ENCODE assay signal across 19 mouse cellular contexts in the genomic region with DNA sequence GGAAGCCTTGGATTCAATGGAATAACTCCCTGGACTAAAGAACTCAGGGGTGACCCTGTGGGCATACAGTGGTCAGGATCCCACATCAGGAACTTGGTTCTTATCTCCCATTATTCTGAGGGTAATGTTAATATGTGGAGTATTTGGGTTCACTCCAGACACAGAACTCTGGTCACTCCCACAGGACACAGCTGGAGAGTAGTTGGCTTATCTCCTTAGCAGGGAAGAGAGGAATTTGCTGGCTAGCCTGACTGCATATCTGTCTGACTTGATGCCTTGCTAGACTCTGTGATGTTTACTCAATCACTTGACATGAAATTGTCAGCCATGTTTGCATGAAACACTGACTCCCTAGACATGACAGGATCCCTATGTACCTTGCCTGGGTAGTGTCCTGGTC. TPM values are rescaled to one million over a fixed set of nuclear protein-coding genes. Genes with fewer than 3 reads are reported as not detected.
DNase-seq lines count a peak whose midpoint lies in the region; ATAC-seq and TF ChIP-seq lines count a peak whose summit lies in the region.
"Had no signal": no experiment of that assay in that cellular context is flagged by ENCODE, and none has a peak within 500 bp of the region (broad histone marks: within the 10 kb centered on the region; RNA-seq: fewer than 3 reads in every experiment).

No protein-coding gene starts in this region.

- DNase-seq in heart, adult 11 months = no peak
- DNase-seq in lung, embryonic 14.5 days = peak; percentile 48
- no peak for DNase-seq in lung, adult 18-20 months
- DNase-seq in lung, postnatal 36 days = peak; percentile 17
- DNase-seq in lung, postnatal 4 days = no peak
- DNase-seq: adrenal gland, adult 8-10 months; adrenal gland, postnatal 36 days; cerebellum, adult 2 months; cerebellum, postnatal 10 days; gastrocnemius, postnatal 36 days; heart, adult 2 months; heart, postnatal 14 days had no signal

- H3K27ac ChIP-seq in heart, embryonic 14.5 days (replicated peaks in 1 of 2; ENCODE audit: control insufficient read depth in 1 of 2, insufficient read depth in 1 of 2, low read depth in 2 of 2, low read length in 2 of 2) = no peak overlapping the region
- no peak overlapping the region for H3K27ac ChIP-seq in lung, embryonic 14.5 days (ENCODE audit: low read depth)
- H3K27ac ChIP-seq: embryonic facial prominence, embryonic 10.5 days; forebrain, embryonic 10.5 days; heart, adult 2 months; hindbrain, embryonic 15.5 days had no signal

- H3K4me1 ChIP-seq in heart, embryonic 14.5 days (ENCODE audit: control insufficient read depth in 2 of 2, insufficient read depth in 2 of 2, low read length in 2 of 2) = peaks cover 3 to 4% of the 10 kb centered on the region in 2 experiments; a peak in 2 of 4 replicates
- H3K4me1 ChIP-seq in lung, embryonic 14.5 days (ENCODE audit: insufficient read depth) = no peaks in the 10 kb centered on the region
- H3K4me1 ChIP-seq: forebrain, embryonic 10.5 days; hindbrain, embryonic 15.5 days had no signal

- H3K4me3 ChIP-seq in heart, embryonic 14.5 days (ENCODE audit: control insufficient read depth in 1 of 2, insufficient read depth in 1 of 2, low read depth in 1 of 2, low read length in 2 of 2) = no peak overlapping the region
- no peak overlapping the region for H3K4me3 ChIP-seq in lung, embryonic 14.5 days (ENCODE audit: low read depth, low read length)
- H3K4me3 ChIP-seq: embryonic facial prominence, embryonic 10.5 days; erythroblast, embryonic 14.5 days; forebrain, embryonic 10.5 days; heart, adult 2 months; hindbrain, embryonic 15.5 days had no signal

- no peaks in the 10 kb centered on the region for H3K9me3 ChIP-seq in heart, embryonic 14.5 days (ENCODE audit: control insufficient read depth, low read length)
- H3K9me3 ChIP-seq in lung, embryonic 14.5 days (ENCODE audit: low read depth, low read length) = no peaks in the 10 kb centered on the region
- H3K9me3 ChIP-seq: embryonic facial prominence, embryonic 10.5 days; forebrain, embryonic 10.5 days; hindbrain, embryonic 15.5 days had no signal

- H3K27me3 ChIP-seq in heart, embryonic 14.5 days (ENCODE audit: control insufficient read depth, insufficient read depth, low read length) = peaks cover 12% of the 10 kb centered on the region
- no peaks in the 10 kb centered on the region for H3K27me3 ChIP-seq in lung, embryonic 14.5 days (ENCODE audit: insufficient read depth, low read length)
- H3K27me3 ChIP-seq: hindbrain, embryonic 15.5 days had no signal

- ATAC-seq in heart, embryonic 14.5 days (ENCODE audit: insufficient number of reproducible peaks, insufficient read depth, low FRiP score, low read depth) = peak; percentile 18; the same call in 1 of the 2 replicates
- peak; percentile 24; the same call in 1 of the 2 replicates for ATAC-seq in lung, embryonic 14.5 days (ENCODE audit: insufficient read depth)
- ATAC-seq: forebrain, embryonic 14.5 days; intestine, embryonic 16.5 days had no signal

- TF ChIP-seq CTCF in lung, embryonic 14.5 days (IDR thresholded peaks at IDR 0.05; ENCODE audit: low read depth) = no peak

- H3K4me2 ChIP-seq in heart, embryonic 14.5 days (ENCODE audit: low read length) = no peak overlapping the region
- no peak overlapping the region for H3K4me2 ChIP-seq in lung, embryonic 14.5 days
- H3K4me2 ChIP-seq: hindbrain, embryonic 15.5 days had no signal

- no peaks in the 10 kb centered on the region for H3K36me3 ChIP-seq in heart, embryonic 14.5 days (ENCODE audit: control insufficient read depth, insufficient read depth, low read length)
- H3K36me3 ChIP-seq in lung, embryonic 14.5 days (ENCODE audit: insufficient read depth) = no peaks in the 10 kb centered on the region
- H3K36me3 ChIP-seq: embryonic facial prominence, embryonic 10.5 days; forebrain, embryonic 10.5 days; hindbrain, embryonic 15.5 days had no signal

- H3K9ac ChIP-seq in heart, embryonic 14.5 days (ENCODE audit: low read length) = no peak overlapping the region
- H3K9ac ChIP-seq in lung, embryonic 14.5 days = no peak overlapping the region
- H3K9ac ChIP-seq: hindbrain, embryonic 15.5 days had no signal

RNA-seq across cellular contexts. Expression of a gene that starts 15.6 kb away (rescaled TPM):
- 2.4 and 3.1 TPM in 2 replicates for polyA plus RNA-seq in heart, embryonic 14.5 days (2014; fragmentation: Nextera tagmentation; extraction: Ambion mirVana)
- 4.2 and 7.5 TPM in 2 replicates for polyA plus RNA-seq in lung, embryonic 14.5 days (2014; fragmentation: Nextera tagmentation; extraction: Ambion mirVana)
- polyA plus RNA-seq: erythroblast, embryonic 14.5 days had no signal

Comparison
In these comparisons a context has a peak if more than half of its experiments do, and no peak if none do; other contexts are left out.
1. DNase-seq: peak in lung, embryonic 14.5 days (single experiment) and lung, postnatal 36 days (single experiment); none in heart, adult 11 months (single experiment), lung, adult 18-20 months (0 of 2) and lung, postnatal 4 days (0 of 2).